Mouse (Mus musculus) heart, embryonic 11.5 days (tissue): ENCODE results near the gene Gpd2. TPM values are rescaled to one million over a fixed set of nuclear protein-coding genes. Genes with fewer than 3 reads are reported as not detected.

Experiments used
- ATAC-seq: fragments of 200-750 bp; cut with Nextera tagmentation; replicated peaks from 2 replicates; pipeline ENCODE4 v1.8.0; 2017; ENCODE audit warnings: moderate library complexity; ENCODE audit not compliant: insufficient number of reproducible peaks, low FRiP score, low TSS enrichment
- H3K27ac ChIP-seq: fragments of 300-500 bp; sonication (generic); 2 replicates; pipeline ENCODE4 v1.5.1; 2014; ENCODE audit warnings: mild to moderate bottlenecking, low read depth, low read length
- H3K27me3 ChIP-seq: fragments of 300-500 bp; sonication (generic); 2 replicates; pipeline ENCODE4 v1.6.1; 2014; ENCODE audit warnings: mild to moderate bottlenecking, low read length, mixed read lengths; ENCODE audit not compliant: control insufficient read depth, insufficient read depth
- H3K36me3 ChIP-seq: fragments of 300-500 bp; sonication (generic); 2 replicates; pipeline ENCODE4 v1.6.1; 2014; ENCODE audit warnings: mild to moderate bottlenecking, low read length, moderate library complexity, mixed read lengths; ENCODE audit not compliant: control insufficient read depth, insufficient read depth
- H3K4me1 ChIP-seq: fragments of 300-500 bp; sonication (generic); 2 replicates; pipeline ENCODE4 v1.6.1; 2014; ENCODE audit warnings: low read length; ENCODE audit not compliant: control insufficient read depth, insufficient read depth
- H3K4me2 ChIP-seq: fragments of 300-500 bp; sonication (generic); 2 replicates; pipeline ENCODE4 v1.6.1; 2014; ENCODE audit warnings: mild to moderate bottlenecking, moderate library complexity
- H3K4me3 ChIP-seq: fragments of 300-500 bp; sonication (generic); 2 replicates; pipeline ENCODE4 v1.5.1; 2014; ENCODE audit warnings: low read depth, low read length
- H3K9ac ChIP-seq: fragments of 300-500 bp; sonication (generic); 2 replicates; pipeline ENCODE4 v1.6.1; 2014; ENCODE audit warnings: mild to moderate bottlenecking, low read depth, low read length, moderate library complexity
- H3K9me3 ChIP-seq: fragments of 300-500 bp; sonication (generic); replicated peaks from 2 replicates; pipeline ENCODE4 v1.6.1; 2016; ENCODE audit warnings: low read length; ENCODE audit not compliant: control insufficient read depth
- WGBS: fragments of 180-500 bp; shearing (Covaris S2); extraction: QIAGEN DNeasy Blood & Tissue Kit; methylation state at CpG from one replicate; pipeline ENCODE4 v1.1.7; 2014; ENCODE audit not compliant: insufficient replicate concordance; 5-methylcytosine and 5-hydroxymethylcytosine counted together
- polyA plus RNA-seq: library from polyadenylated mRNA; unstranded; fragments of >200 nt; fragmentation: Nextera tagmentation; extraction: Ambion mirVana; gene quantifications from 2 replicates; pipeline ENCODE4 v1.2.1, GENCODE M21; 2014

Gpd2 gene
- polyA plus RNA-seq, 1 experiment from 2014 or later: 17.3 TPM

- no peak overlapping the region for H3K4me3 ChIP-seq
- H3K27me3 ChIP-seq: no peaks in the 10 kb centered on the region
- no peaks in the 10 kb centered on the region for H3K36me3 ChIP-seq
- H3K4me1 ChIP-seq: no peaks in the 10 kb centered on the region; the same call in 1 of the 2 replicates
- H3K9ac ChIP-seq: no peak overlapping the region
- no peak for ATAC-seq
- 77% methylated on average over 8 of the region's 8 CpGs for WGBS
- no peak overlapping the region for H3K27ac ChIP-seq
- no peak overlapping the region for H3K4me2 ChIP-seq
- H3K9me3 ChIP-seq: no peaks in the 10 kb centered on the region
Measured at GRCm38 (mm10) chr2:57331266-57331665, 93.8 kb downstream of the Gpd2 start.

GRCm38 (mm10) chr2:57333481-57333880 lies 96.0 kb downstream of the Gpd2 start:
- H3K9me3 ChIP-seq: no peaks in the 10 kb centered on the region
- 88% methylated on average over 6 of the region's 6 CpGs for WGBS
- no peak overlapping the region for H3K4me3 ChIP-seq
- H3K4me1 ChIP-seq: no peaks in the 10 kb centered on the region; the same call in 1 of the 2 replicates
- H3K4me2 ChIP-seq: no peak overlapping the region
- H3K27me3 ChIP-seq: no peaks in the 10 kb centered on the region
- ATAC-seq: no peak
- H3K27ac ChIP-seq: no peak overlapping the region
- H3K9ac ChIP-seq: no peak overlapping the region
- no peaks in the 10 kb centered on the region for H3K36me3 ChIP-seq

GRCm38 (mm10) chr2:57335397-57335796 lies 98.0 kb downstream of the Gpd2 start:
- Histone ChIP-seq H3K4me3 (no peak overlapping the region), H3K36me3 (no peaks in the 10 kb centered on the region), H3K27me3 (no peaks in the 10 kb centered on the region), H3K9me3 (no peaks in the 10 kb centered on the region), H3K4me2 (no peak overlapping the region), H3K9ac (no peak overlapping the region), H3K27ac (no peak overlapping the region), H3K4me1 (no peaks in the 10 kb centered on the region)
- ATAC-seq: no peak
- WGBS: 86% methylated on average over 15 of the region's 15 CpGs

- WGBS: 92% methylated on average over 16 of the region's 16 CpGs
- no peak overlapping the region for H3K4me3 ChIP-seq
- H3K27ac ChIP-seq: no peak overlapping the region
- H3K9me3 ChIP-seq: no peaks in the 10 kb centered on the region
- H3K9ac ChIP-seq: no peak overlapping the region
- no peak for ATAC-seq
- no peaks in the 10 kb centered on the region for H3K4me1 ChIP-seq
- no peaks in the 10 kb centered on the region for H3K36me3 ChIP-seq
- H3K27me3 ChIP-seq: no peaks in the 10 kb centered on the region
- no peak overlapping the region for H3K4me2 ChIP-seq
Measured at GRCm38 (mm10) chr2:57338779-57339178, 101.3 kb downstream of the Gpd2 start.

- Histone ChIP-seq H3K36me3 (no peaks in the 10 kb centered on the region), H3K27ac (no peak overlapping the region), H3K9ac (no peak overlapping the region), H3K9me3 (no peaks in the 10 kb centered on the region), H3K4me2 (no peak overlapping the region), H3K4me3 (no peak overlapping the region), H3K4me1 (no peaks in the 10 kb centered on the region), H3K27me3 (no peaks in the 10 kb centered on the region)
- ATAC-seq: no peak
- 55% methylated on average over 1 of the region's 1 CpGs for WGBS
Measured at GRCm38 (mm10) chr2:57342910-57343309, 105.5 kb downstream of the Gpd2 start.

- no peaks in the 10 kb centered on the region for H3K9me3 ChIP-seq
- WGBS: 57% methylated on average over 9 of the region's 9 CpGs
Measured at GRCm38 (mm10) chr2:57350615-57351014, 113.2 kb downstream of the Gpd2 start.

GRCm38 (mm10) chr2:57353722-57354432 lies 116.4 kb downstream of the Gpd2 start:
- no peak overlapping the region for H3K9ac ChIP-seq
- no peaks in the 10 kb centered on the region for H3K9me3 ChIP-seq
- H3K36me3 ChIP-seq: no peaks in the 10 kb centered on the region
- H3K27ac ChIP-seq: no peak overlapping the region
- H3K4me3 ChIP-seq: no peak overlapping the region
- H3K27me3 ChIP-seq: no peaks in the 10 kb centered on the region
- peaks cover 3% of the 10 kb centered on the region; the same call in 1 of the 2 replicates for H3K4me1 ChIP-seq
- no peak for ATAC-seq
- WGBS: 77% methylated on average over 9 of the region's 9 CpGs
- H3K4me2 ChIP-seq: no peak overlapping the region

More at GRCm38 (mm10) chr2:57350615-57351014, 113.2 kb downstream of the Gpd2 start:
- Histone ChIP-seq H3K4me1 (peaks cover 3% of the 10 kb centered on the region; the same call in 1 of the 2 replicates), H3K4me2 (no peak overlapping the region), H3K9ac (no peak overlapping the region), H3K4me3 (no peak overlapping the region), H3K27me3 (no peaks in the 10 kb centered on the region), H3K36me3 (no peaks in the 10 kb centered on the region), H3K27ac (no peak overlapping the region)
- no peak for ATAC-seq

- no peak overlapping the region for H3K4me3 ChIP-seq
- no peak for ATAC-seq
- H3K4me1 ChIP-seq: peaks cover 3% of the 10 kb centered on the region; the same call in 1 of the 2 replicates
- 81% methylated on average over 3 of the region's 3 CpGs for WGBS
- H3K9me3 ChIP-seq: no peaks in the 10 kb centered on the region
- no peak overlapping the region for H3K27ac ChIP-seq
- H3K9ac ChIP-seq: no peak overlapping the region
- no peak overlapping the region for H3K4me2 ChIP-seq
- no peaks in the 10 kb centered on the region for H3K27me3 ChIP-seq
- H3K36me3 ChIP-seq: no peaks in the 10 kb centered on the region
Measured at GRCm38 (mm10) chr2:57354848-57355247, 117.4 kb downstream of the Gpd2 start.
